Mouse (Mus musculus) embryonic fibroblast, embryonic 13.5 days (primary cell): ENCODE measurements around the gene Lrrc58.

Experiments
- CTCF ChIP-seq: IDR thresholded peaks from 2 replicates; pipeline ENCODE4 v1.5.1; 2011; ENCODE audit warnings: mild to moderate bottlenecking, control low read depth, low read length, moderate library complexity, borderline replicate concordance; ENCODE audit not compliant: insufficient read depth
- POLR2A ChIP-seq: IDR thresholded peaks from 2 replicates; pipeline ENCODE4 v1.6.1; 2011; ENCODE audit warnings: low read depth, mild to moderate bottlenecking, control low read depth, low read length, moderate library complexity

DNA sequence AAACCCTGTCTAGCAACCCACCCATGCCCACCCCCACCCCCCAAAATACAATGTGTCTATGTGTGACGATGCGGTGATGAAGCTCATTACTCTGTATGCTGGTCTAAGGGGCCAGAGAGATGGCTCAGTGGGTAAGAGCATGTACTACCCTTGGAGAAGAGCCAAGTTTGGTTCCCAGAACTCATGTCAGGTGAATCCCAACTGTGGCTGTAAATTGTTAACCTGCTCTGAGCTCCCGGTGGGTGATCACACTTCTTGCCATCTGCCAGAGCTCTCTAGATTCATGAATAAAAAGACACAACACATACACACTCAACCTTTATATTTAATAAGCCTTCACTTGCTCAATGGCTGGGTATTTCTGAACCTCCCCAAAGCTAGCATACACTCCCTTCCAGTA, 38.3 kb downstream of the Lrrc58 start:
- no peak for TF ChIP-seq CTCF
- no peak for TF ChIP-seq POLR2A
